Mouse (Mus musculus) left cerebral cortex, postnatal 14 days (tissue): ENCODE measurements around the gene Ifi35. TPM values are rescaled to one million over a fixed set of nuclear protein-coding genes. Genes with fewer than 3 reads are reported as not detected.
"Not testable (repeated sequence)": the region's sequence is repeated elsewhere in the genome, so short reads cannot be mapped to it uniquely, and the experiment has no call there.

Source experiments
- DNase-seq, 2 experiments: peaks; one replicate each; pipeline ENCODE4 v3.0.0; 2021 to 2022; ENCODE audit warnings: low spot score in 2 of 2, mixed read lengths in 1 of 2
- intact Hi-C: fragments of 180-260 bp; cut with DNase I; formaldehyde crosslinking; loops from one replicate; pipeline ENCODE4 v1.15.1; 2025
- total RNA-seq, 2 experiments: library from RNA; stranded (reverse); gene quantifications; 2 replicates each; pipeline ENCODE4 v1.2.3; 2021

Ifi35 gene
- total RNA-seq, 2 experiments from 2014 or later = 0.97 to 2.6 TPM

GRCm38 (mm10) chr11:101442760-101443159 lies 5.4 kb upstream of the Ifi35 start:
- intact Hi-C loops = loop anchor here (5.0 kb wide), 1 partner anchor 125 kb away; the partner anchor contains the start of gene Psme3
- no peak for DNase-seq

- no peak for DNase-seq
- intact Hi-C loops = no loop called here
Measured at GRCm38 (mm10) chr11:101446319-101446718, 1.9 kb upstream of the Ifi35 start.

- intact Hi-C loops, DNase-seq: not testable (repeated sequence)
Measured at GRCm38 (mm10) chr11:101446860-101447259, 1.3 kb upstream of the Ifi35 start.

GRCm38 (mm10) chr11:101447786-101448185 lies 421 bp upstream of the Ifi35 start:
- intact Hi-C loops = no loop called here
- no peak for DNase-seq

- intact Hi-C loops = no loop called here
Measured at GRCm38 (mm10) chr11:101448899-101449298, 692 bp downstream of the Ifi35 start.

GRCm38 (mm10) chr11:101449596-101449995 lies 1.4 kb downstream of the Ifi35 start:
- intact Hi-C loops, DNase-seq: not testable (repeated sequence)

More at GRCm38 (mm10) chr11:101448899-101449298, 692 bp downstream of the Ifi35 start:
- no peak for DNase-seq

- no peak for DNase-seq
- intact Hi-C loops = no loop called here
Measured at GRCm38 (mm10) chr11:101450394-101450793, 2.2 kb downstream of the Ifi35 start.

- no peak for DNase-seq
Measured at GRCm38 (mm10) chr11:101451536-101451935, 3.3 kb downstream of the Ifi35 start.

GRCm38 (mm10) chr11:101452093-101452774 lies 4.0 kb downstream of the Ifi35 start:
- intact Hi-C loops = no loop called here
- DNase-seq = no peak

More at GRCm38 (mm10) chr11:101451536-101451935, 3.3 kb downstream of the Ifi35 start:
- intact Hi-C loops = no loop called here

- DNase-seq = no peak
- intact Hi-C loops = no loop called here
Measured at GRCm38 (mm10) chr11:101454702-101455101, 6.5 kb downstream of the Ifi35 start.

- DNase-seq = no peak
- intact Hi-C loops = no loop called here
Measured at GRCm38 (mm10) chr11:101455627-101456026, 7.4 kb downstream of the Ifi35 start.

- intact Hi-C loops = no loop called here
- no peak for DNase-seq
Measured at GRCm38 (mm10) chr11:101457631-101458030, 9.4 kb downstream of the Ifi35 start.

- intact Hi-C loops = no loop called here
- no peak for DNase-seq
Measured at GRCm38 (mm10) chr11:101458217-101458616, 10.0 kb downstream of the Ifi35 start.

- DNase-seq = no peak
- intact Hi-C loops = no loop called here
Measured at GRCm38 (mm10) chr11:101459716-101460115, 11.5 kb downstream of the Ifi35 start.

- DNase-seq = no peak
- intact Hi-C loops = no loop called here
Measured at GRCm38 (mm10) chr11:101460321-101460720, 12.1 kb downstream of the Ifi35 start.

- no peak for DNase-seq
- intact Hi-C loops = no loop called here
Measured at GRCm38 (mm10) chr11:101462141-101462540, 13.9 kb downstream of the Ifi35 start.

GRCm38 (mm10) chr11:101462583-101463440 lies 14.6 kb downstream of the Ifi35 start:
- DNase-seq = no peak
- intact Hi-C loops = no loop called here

GRCm38 (mm10) chr11:101464211-101465100 lies 16.2 kb downstream of the Ifi35 start, which contains the start of gene Rnd2:
Gene Rnd2 (plus strand): TSS chr11:101464999.
- intact Hi-C loops = loop anchor here (5.0 kb wide), 2 partner anchors 53 to 88 kb away; partner anchors contain the start of genes Brca1 and Nbr1
- DNase-seq = no peak
